Mouse (Mus musculus) stomach, embryonic 15.5 days (tissue): ENCODE results near the gene Btbd11. TPM values are rescaled to one million over a fixed set of nuclear protein-coding genes. Genes with fewer than 3 reads are reported as not detected.
A peak's percentile ranks its signal among the peaks of the same experiment; 100 is the strongest.
"Not testable (repeated sequence)": the region's sequence is repeated elsewhere in the genome, so short reads cannot be mapped to it uniquely, and the experiment has no call there.

Source experiments
- ATAC-seq: fragments of 200-750 bp; cut with Nextera tagmentation; 2 replicates; pipeline ENCODE4 v1.8.0; 2017; ENCODE audit warnings: low read depth, moderate number of reproducible peaks, moderate TSS enrichment; ENCODE audit not compliant: insufficient read depth, low FRiP score
- H3K27ac ChIP-seq: fragments of 300-500 bp; sonication (generic); 2 replicates; pipeline ENCODE4 v1.5.1; 2015; ENCODE audit warnings: mild to moderate bottlenecking, inconsistent platforms
- H3K27me3 ChIP-seq: fragments of 300-500 bp; sonication (generic); replicated peaks from 2 replicates; pipeline ENCODE4 v1.6.1; 2015; ENCODE audit warnings: inconsistent platforms
- H3K36me3 ChIP-seq: fragments of 300-500 bp; sonication (generic); 2 replicates; pipeline ENCODE4 v1.6.1; 2015; ENCODE audit warnings: inconsistent platforms
- H3K4me1 ChIP-seq: fragments of 300-500 bp; sonication (generic); 2 replicates; pipeline ENCODE4 v1.6.1; 2015; ENCODE audit warnings: inconsistent platforms
- H3K4me2 ChIP-seq: fragments of 300-500 bp; sonication (generic); 2 replicates; pipeline ENCODE4 v1.6.1; 2015; ENCODE audit warnings: mild to moderate bottlenecking, inconsistent platforms
- H3K4me3 ChIP-seq: fragments of 300-500 bp; sonication (generic); replicated peaks from 2 replicates; pipeline ENCODE4 v1.5.1; 2015; ENCODE audit warnings: inconsistent platforms
- H3K9ac ChIP-seq: fragments of 300-500 bp; sonication (generic); 2 replicates; pipeline ENCODE4 v1.6.1; 2015; ENCODE audit warnings: inconsistent platforms
- H3K9me3 ChIP-seq: fragments of 300-500 bp; sonication (generic); 2 replicates; pipeline ENCODE4 v1.6.1; 2016; ENCODE audit warnings: inconsistent platforms
- WGBS: fragments of 180-500 bp; shearing (Covaris S2); methylation state at CpG from one replicate; pipeline ENCODE4 v1.1.7; 2015; 5-methylcytosine and 5-hydroxymethylcytosine counted together
- polyA plus RNA-seq: library from polyadenylated mRNA; unstranded; fragments of >200 nt; fragmentation: Nextera tagmentation; extraction: Ambion mirVana; gene quantifications from 2 replicates; pipeline ENCODE4 v1.2.1, GENCODE M21; 2015

Gene Btbd11
- polyA plus RNA-seq, 1 experiment from 2014 or later = 2.2 TPM

DNA sequence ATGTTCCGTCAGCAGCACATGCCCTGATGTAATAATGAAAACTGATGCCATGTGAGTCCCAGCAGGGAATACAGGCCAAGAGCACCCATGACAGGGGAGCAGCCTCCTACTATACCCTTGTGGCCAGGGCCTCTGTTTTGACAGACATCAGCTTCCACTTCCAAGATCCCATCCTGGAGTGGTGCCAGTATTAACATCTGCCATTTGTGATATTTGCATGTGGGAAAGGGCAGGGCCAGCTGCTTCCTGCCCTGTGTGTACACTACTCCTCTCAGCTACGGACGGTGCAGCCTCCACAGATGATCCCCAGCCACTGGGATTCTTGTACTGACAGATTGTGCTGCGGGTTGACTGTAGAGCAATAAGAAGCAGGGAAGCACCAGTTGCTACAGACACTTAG, 269.3 kb downstream of the Btbd11 start:
- 0 out of 2 replicates have a peak, but pooled peaks have one; percentile 45 for ATAC-seq
- Histone ChIP-seq H3K4me1 (peaks cover 4% of the 10 kb centered on the region; the same call in 1 of the 2 replicates), H3K27me3 (no peaks in the 10 kb centered on the region), H3K27ac (no peak overlapping the region), H3K9ac (no peak overlapping the region), H3K9me3 (no peaks in the 10 kb centered on the region), H3K4me3 (no peak overlapping the region), H3K4me2 (no peak overlapping the region), H3K36me3 (no peaks in the 10 kb centered on the region)
- WGBS = 24% methylated on average over 4 of the region's 4 CpGs

DNA sequence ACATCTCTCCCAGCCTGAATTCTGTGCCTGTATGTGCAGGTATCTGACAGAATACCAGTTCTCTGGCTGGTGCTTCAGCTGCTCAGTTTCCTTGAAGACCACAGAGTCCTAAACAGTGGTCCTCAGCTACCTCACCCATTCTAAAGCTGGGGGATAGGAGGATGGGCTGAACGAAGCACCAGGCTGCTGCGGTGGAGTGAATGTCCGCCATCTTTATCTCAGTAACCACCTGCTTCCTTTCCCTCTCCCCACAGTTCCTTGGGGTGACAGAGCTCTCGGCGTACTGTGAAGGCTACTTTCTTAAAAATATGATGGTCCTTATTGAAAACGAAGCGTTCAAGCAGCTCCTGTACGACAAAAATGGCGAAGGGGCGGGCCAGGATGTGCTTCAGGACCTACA, 271.3 kb downstream of the Btbd11 start:
- H3K4me3 ChIP-seq = no peak overlapping the region
- 88% methylated on average over 10 of the region's 10 CpGs for WGBS
- H3K27ac ChIP-seq = no peak overlapping the region
- H3K9ac ChIP-seq = no peak overlapping the region
- peaks cover 4% of the 10 kb centered on the region; the same call in 1 of the 2 replicates for H3K4me1 ChIP-seq
- no peak overlapping the region for H3K4me2 ChIP-seq
- H3K9me3 ChIP-seq = no peaks in the 10 kb centered on the region
- no peaks in the 10 kb centered on the region for H3K36me3 ChIP-seq
- no peak for ATAC-seq
- no peaks in the 10 kb centered on the region for H3K27me3 ChIP-seq

DNA sequence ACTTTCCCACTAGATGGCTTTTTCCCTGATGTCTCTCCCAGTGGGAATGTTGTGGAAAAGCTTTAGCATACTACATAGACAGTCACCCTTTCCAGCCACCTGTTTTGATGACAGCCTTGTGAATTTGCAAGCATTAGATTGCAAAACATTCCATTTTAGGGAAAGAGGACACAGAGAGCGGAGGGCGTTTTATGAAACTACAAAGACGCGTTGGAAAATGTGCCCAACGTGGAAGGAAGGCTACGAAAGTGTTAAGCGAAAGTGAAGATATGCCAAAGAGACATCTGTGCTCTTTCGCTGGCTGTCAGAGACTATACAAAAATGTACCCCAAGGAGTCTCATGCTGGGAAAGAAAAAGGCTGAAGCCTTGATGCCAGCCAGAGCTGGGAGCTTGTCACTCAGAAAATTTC, 286.9 kb downstream of the Btbd11 start:
- Histone ChIP-seq H3K4me2 (no peak overlapping the region), H3K36me3 (no peaks in the 10 kb centered on the region), H3K4me1 (no peaks in the 10 kb centered on the region), H3K27ac (no peak overlapping the region), H3K4me3 (no peak overlapping the region), H3K9ac (no peak overlapping the region), H3K27me3 (no peaks in the 10 kb centered on the region), H3K9me3 (no peaks in the 10 kb centered on the region)
- WGBS = 87% methylated on average over 8 of the region's 8 CpGs
- ATAC-seq = no peak

DNA sequence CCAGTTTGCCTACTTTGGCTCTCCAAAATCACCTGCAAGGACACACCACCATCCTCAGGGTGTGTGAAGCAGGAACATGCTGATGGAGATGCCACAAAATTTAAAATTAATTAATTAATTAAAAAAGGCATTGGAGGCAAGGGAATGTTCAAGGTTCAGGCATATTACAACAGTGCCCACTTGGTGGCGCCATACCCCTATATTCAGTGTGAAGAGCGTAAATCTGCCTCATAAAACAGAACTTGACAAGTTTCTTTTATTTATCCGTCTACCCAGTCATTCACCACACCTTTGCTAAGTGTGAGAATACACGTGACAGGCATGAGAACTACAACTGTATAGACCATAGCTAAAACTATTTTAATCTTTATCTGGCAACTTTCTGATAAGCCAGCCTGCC, 292.0 kb downstream of the Btbd11 start:
- Histone ChIP-seq H3K27ac (no peak overlapping the region), H3K4me3 (no peak overlapping the region), H3K4me1 (no peaks in the 10 kb centered on the region), H3K9ac (no peak overlapping the region), H3K27me3 (no peaks in the 10 kb centered on the region), H3K4me2 (no peak overlapping the region), H3K9me3 (no peaks in the 10 kb centered on the region), H3K36me3 (no peaks in the 10 kb centered on the region)
- ATAC-seq = no peak
- WGBS = 18% methylated on average over 4 of the region's 4 CpGs

DNA sequence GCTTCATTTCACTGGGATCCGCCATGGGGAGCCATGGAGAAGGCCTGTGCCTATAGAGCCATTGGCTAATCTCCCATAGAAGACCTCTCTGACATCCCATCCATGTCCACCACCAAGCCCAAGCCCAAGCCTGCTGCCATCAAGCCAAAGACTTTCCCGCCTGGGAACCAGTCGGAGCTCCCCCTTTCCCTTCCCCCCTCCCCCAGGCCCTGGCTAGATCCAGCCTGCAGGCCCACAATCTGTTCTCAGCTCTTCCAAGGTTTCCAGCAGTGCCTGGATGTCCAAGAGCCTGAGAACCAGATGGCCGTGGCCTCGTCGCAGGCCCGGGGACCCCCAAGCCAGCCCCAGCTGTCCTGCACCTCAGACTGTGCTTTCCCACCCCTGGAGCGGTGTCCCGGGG, 295.8 kb downstream of the Btbd11 start:
- ATAC-seq = no peak
- Histone ChIP-seq H3K27me3 (no peaks in the 10 kb centered on the region), H3K9ac (no peak overlapping the region), H3K27ac (no peak overlapping the region), H3K9me3 (no peaks in the 10 kb centered on the region), H3K4me1 (no peaks in the 10 kb centered on the region), H3K4me3 (no peak overlapping the region), H3K4me2 (no peak overlapping the region), H3K36me3 (no peaks in the 10 kb centered on the region)
- WGBS = 85% methylated on average over 9 of the region's 9 CpGs

DNA sequence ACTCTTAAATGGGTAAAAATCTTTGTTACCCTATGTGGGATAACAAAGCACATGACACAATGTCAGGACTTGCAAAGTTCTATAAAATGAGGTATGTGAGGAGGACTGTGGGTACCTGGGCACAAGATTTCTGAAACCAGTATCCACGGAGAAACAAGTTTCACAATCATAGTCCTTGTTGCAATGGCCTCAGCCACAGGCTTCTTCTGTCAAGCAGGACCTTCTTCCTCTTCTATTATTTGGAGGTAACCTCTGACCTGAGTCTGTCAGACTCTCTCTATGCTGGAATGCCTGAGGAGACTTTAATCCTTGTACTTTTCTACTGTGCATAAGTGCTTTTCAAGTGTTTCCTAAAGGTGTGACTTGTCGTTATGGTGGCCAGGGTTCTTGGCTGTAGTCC, 307.8 kb downstream of the Btbd11 start:
- not testable (repeated sequence) for ATAC-seq, H3K9me3 ChIP-seq, H3K4me3 ChIP-seq, H3K4me1 ChIP-seq, H3K36me3 ChIP-seq, H3K27ac ChIP-seq, H3K9ac ChIP-seq, H3K27me3 ChIP-seq, H3K4me2 ChIP-seq
- 59% methylated on average over 2 of the region's 2 CpGs for WGBS

DNA sequence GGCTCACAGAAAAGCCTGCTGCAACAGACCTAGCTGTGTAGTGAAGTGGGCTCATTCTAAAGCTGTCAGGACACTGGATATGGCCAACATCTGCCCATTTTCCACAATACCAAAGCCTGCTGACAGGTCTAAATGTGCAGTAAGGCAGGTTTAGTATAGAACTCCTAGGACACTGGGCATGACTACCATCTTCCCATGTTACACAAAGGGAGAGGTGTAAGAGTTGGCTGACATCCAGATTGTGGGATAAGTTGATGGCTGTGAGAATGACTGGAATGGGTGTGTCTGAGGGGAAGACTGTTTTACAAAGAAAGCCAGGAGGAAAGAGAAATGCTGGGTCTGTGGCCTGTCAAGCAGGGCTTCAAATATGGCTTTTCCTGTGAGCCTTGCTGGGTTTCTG, 313.1 kb downstream of the Btbd11 start:
- no peak overlapping the region for H3K4me2 ChIP-seq
- no peaks in the 10 kb centered on the region for H3K4me1 ChIP-seq
- no peaks in the 10 kb centered on the region for H3K27me3 ChIP-seq
- no peak overlapping the region for H3K4me3 ChIP-seq
- H3K36me3 ChIP-seq = no peaks in the 10 kb centered on the region
- no peak overlapping the region for H3K9ac ChIP-seq
- no peak overlapping the region for H3K27ac ChIP-seq
- no peak for ATAC-seq
- no peaks in the 10 kb centered on the region for H3K9me3 ChIP-seq

DNA sequence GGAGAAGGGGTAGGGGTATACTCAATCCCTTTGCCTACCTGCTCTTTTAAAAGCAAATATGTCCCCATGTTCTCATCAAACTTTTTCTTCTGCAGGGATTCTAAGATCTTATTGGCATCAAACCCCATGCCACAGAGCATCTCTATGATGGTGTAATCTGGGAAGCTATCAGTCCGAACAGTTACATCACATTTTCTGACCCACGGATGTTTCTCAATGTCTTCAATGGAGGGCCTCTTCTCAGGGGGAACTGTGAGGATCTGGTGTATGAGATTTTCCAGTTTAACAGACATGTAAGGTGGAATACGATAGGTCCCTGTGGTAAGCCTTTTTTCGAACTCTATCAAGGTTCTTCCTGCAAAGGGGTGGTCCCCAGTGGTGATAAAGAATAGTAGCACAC, 323.2 kb downstream of the Btbd11 start:
- not testable (repeated sequence) for H3K9ac ChIP-seq, H3K36me3 ChIP-seq, ATAC-seq, H3K4me1 ChIP-seq, H3K4me3 ChIP-seq, H3K4me2 ChIP-seq, H3K27me3 ChIP-seq, H3K9me3 ChIP-seq, H3K27ac ChIP-seq
- WGBS = 89% methylated on average over 4 of the region's 4 CpGs

Other genes starting within 250 kb of the Btbd11 start
- 26.0 and 27.2 TPM in 2 replicates for gene Cry1, start 201.8 kb upstream of the Btbd11 start, polyA plus RNA-seq